Mouse (Mus musculus) MEL (cell line): ENCODE measurements at regions not wholly inside any gene's neighbourhood (a gene's known extent, or its start where the extent isn't known, plus 50 kb on each side); places are given as distances from the start of the nearest gene placed in this dataset.

Experiments used
- DNase-seq: peaks from one replicate; pipeline ENCODE4 v3.0.0; 2011; ENCODE audit warnings: low read depth, low spot score
- H3K27ac ChIP-seq: 2 replicates; pipeline ENCODE4 v1.5.1; 2012; ENCODE audit warnings: low read depth, mild to moderate bottlenecking, control low read depth, low read length, moderate library complexity; ENCODE audit not compliant: control insufficient read depth
- H3K27me3 ChIP-seq, 2 experiments: fragments of 150-350 bp in 1 of 2; sonication (generic) in 1 of 2; 2 replicates each; pipeline ENCODE4 v1.6.1; 2012; ENCODE audit warnings: low read length in 2 of 2, mild to moderate bottlenecking in 2 of 2, improper control_type of control experiment in 1 of 2, moderate library complexity in 1 of 2; ENCODE audit not compliant: insufficient read depth in 2 of 2, control insufficient read depth in 1 of 2
- H3K36me3 ChIP-seq, 2 experiments: 2 replicates each; pipeline ENCODE4 v1.6.1; 2012 to 2014; ENCODE audit warnings: low read length in 2 of 2, improper control_type of control experiment in 1 of 2, inconsistent platforms in 1 of 2, mild to moderate bottlenecking in 1 of 2; ENCODE audit not compliant: insufficient read depth in 2 of 2, control insufficient read depth in 1 of 2
- H3K4me1 ChIP-seq, 2 experiments: fragments of 150-350 bp in 1 of 2; sonication (generic) in 1 of 2; 2 replicates each; pipeline ENCODE4 v1.6.1; 2012; ENCODE audit warnings: low read length in 2 of 2, improper control_type of control experiment in 1 of 2, mild to moderate bottlenecking in 1 of 2; ENCODE audit not compliant: insufficient read depth in 2 of 2, control insufficient read depth in 1 of 2
- H3K4me3 ChIP-seq, 2 experiments: fragments of 150-350 bp in 1 of 2; sonication (generic) in 1 of 2; 2 replicates each; pipeline ENCODE4 v1.5.1; 2012; ENCODE audit warnings: low read depth in 2 of 2, low read length in 2 of 2, mild to moderate bottlenecking in 2 of 2, moderate library complexity in 2 of 2, control low read depth in 1 of 2, improper control_type of control experiment in 1 of 2; ENCODE audit not compliant: control insufficient read depth in 1 of 2, insufficient read depth in 1 of 2
- H3K79me2 ChIP-seq: 2 replicates; pipeline ENCODE4 v1.6.1; 2012; ENCODE audit warnings: mild to moderate bottlenecking, low read length, moderate library complexity; ENCODE audit not compliant: control insufficient read depth, poor library complexity, insufficient read depth
- H3K9ac ChIP-seq: 2 replicates; pipeline ENCODE4 v1.6.1; 2012; ENCODE audit warnings: low read depth, mild to moderate bottlenecking, control low read depth, low read length, moderate library complexity; ENCODE audit not compliant: control insufficient read depth, poor library complexity, severe bottlenecking
- H3K9me3 ChIP-seq: fragments of 150-350 bp; sonication (generic); replicated peaks from 2 replicates; pipeline ENCODE4 v1.6.1; 2012; ENCODE audit warnings: mild to moderate bottlenecking, low read length, improper control_type of control experiment, moderate library complexity; ENCODE audit not compliant: insufficient read depth
- BHLHE40 ChIP-seq: IDR thresholded peaks from 2 replicates; pipeline ENCODE4 v1.6.1; 2012; ENCODE audit warnings: low read depth, mild to moderate bottlenecking, inconsistent platforms, low read length, improper control_type of control experiment, borderline replicate concordance
- ELF1 ChIP-seq: IDR thresholded peaks from 2 replicates; pipeline ENCODE4 v1.6.1; 2014; ENCODE audit warnings: low read depth, mild to moderate bottlenecking, inconsistent platforms, low read length, improper control_type of control experiment, moderate library complexity
- ETS1 ChIP-seq: IDR thresholded peaks from 2 replicates; pipeline ENCODE4 v1.6.1; 2012; ENCODE audit warnings: low read depth, mild to moderate bottlenecking, inconsistent platforms, low read length, improper control_type of control experiment, moderate library complexity
- GATA1 ChIP-seq: IDR thresholded peaks from 2 replicates; pipeline ENCODE4 v1.6.1; 2011; ENCODE audit warnings: low read depth, low read length, improper control_type of control experiment
- HCFC1 ChIP-seq: IDR thresholded peaks from 2 replicates; pipeline ENCODE4 v1.6.1; 2012; ENCODE audit warnings: low read depth, mild to moderate bottlenecking, inconsistent platforms, low read length, improper control_type of control experiment, moderate library complexity
- JUND ChIP-seq: IDR thresholded peaks from 2 replicates; pipeline ENCODE4 v1.6.1; 2011; ENCODE audit warnings: low read depth, mild to moderate bottlenecking, improper control_type of control experiment, low read length
- MAZ ChIP-seq: IDR thresholded peaks from 2 replicates; pipeline ENCODE4 v1.6.1; 2012; ENCODE audit warnings: low read depth, mild to moderate bottlenecking, inconsistent platforms, low read length, improper control_type of control experiment
- MEF2A ChIP-seq: IDR thresholded peaks from 2 replicates; pipeline ENCODE4 v1.6.1; 2014; ENCODE audit warnings: low read depth, mild to moderate bottlenecking, inconsistent platforms, low read length, improper control_type of control experiment; ENCODE audit not compliant: poor library complexity, insufficient replicate concordance, severe bottlenecking; ENCODE audit errors: extremely low read depth
- MXI1 ChIP-seq: IDR thresholded peaks from 2 replicates; pipeline ENCODE4 v1.6.1; 2011; ENCODE audit warnings: mild to moderate bottlenecking, low read depth, low read length, improper control_type of control experiment
- NRF1 ChIP-seq: IDR thresholded peaks from 2 replicates; pipeline ENCODE4 v1.6.1; 2014; ENCODE audit warnings: low read depth, mild to moderate bottlenecking, inconsistent platforms, low read length, improper control_type of control experiment, moderate library complexity; ENCODE audit not compliant: poor library complexity, insufficient read depth, severe bottlenecking
- RCOR1 ChIP-seq: IDR thresholded peaks from 2 replicates; pipeline ENCODE4 v1.6.1; 2012; ENCODE audit warnings: low read depth, mild to moderate bottlenecking, inconsistent platforms, low read length, improper control_type of control experiment
- SMC3 ChIP-seq: IDR thresholded peaks from 2 replicates; pipeline ENCODE4 v1.6.1; 2011; ENCODE audit warnings: low read depth, low read length, improper control_type of control experiment
- TBP ChIP-seq: IDR thresholded peaks from 2 replicates; pipeline ENCODE4 v1.8.0; 2011; ENCODE audit warnings: low read depth, low read length, improper control_type of control experiment
- ZNF384 ChIP-seq: IDR thresholded peaks from 2 replicates; pipeline ENCODE4 v1.6.1; 2012; ENCODE audit warnings: low read depth, mild to moderate bottlenecking, inconsistent platforms, low read length, improper control_type of control experiment

- TF ChIP-seq MEF2A (no peak), GATA1 (no peak), SMC3 (peak; percentile 61)
Observed at GRCm38 (mm10) chr9:23027377-23028313, 195.2 kb upstream of the Bmper start (continued).

GRCm38 (mm10) chr9:23029421-23029820 lies 193.5 kb upstream of the Bmper start:
- Histone ChIP-seq H3K36me3 (no peaks in the 10 kb centered on the region), H3K4me1 (no peaks in the 10 kb centered on the region), H3K27me3 (no peaks in the 10 kb centered on the region), H3K9ac (no peak overlapping the region), H3K79me2 (no peaks in the 10 kb centered on the region)
- no peak for DNase-seq
- TF ChIP-seq NRF1 (no peak), BHLHE40 (no peak), ZNF384 (no peak), ELF1 (no peak), TBP (no peak), RCOR1 (no peak), JUND (no peak), MAZ (no peak), MXI1 (no peak)
- TF ChIP-seq, all 39 proteins: peak for 0
- no peak overlapping the region for H3K4me3 ChIP-seq
- no peaks in the 10 kb centered on the region for H3K9me3 ChIP-seq
- H3K27ac ChIP-seq: no peak overlapping the region

- no peak for DNase-seq
- no peak overlapping the region for H3K27ac ChIP-seq
- no peak overlapping the region for H3K4me3 ChIP-seq
- H3K79me2 ChIP-seq: no peaks in the 10 kb centered on the region
- H3K36me3 ChIP-seq: no peaks in the 10 kb centered on the region
- no peaks in the 10 kb centered on the region for H3K9me3 ChIP-seq
- H3K9ac ChIP-seq: no peak overlapping the region
- TF ChIP-seq ETS1: no peak
- no peak for TF ChIP-seq HCFC1
- TF ChIP-seq ZNF384: no peak
- TF ChIP-seq, all 39 proteins: peak for 0
- Histone ChIP-seq H3K4me1 (no peaks in the 10 kb centered on the region), H3K27me3 (no peaks in the 10 kb centered on the region)
Observed at GRCm38 (mm10) chr9:23030138-23030537, 192.7 kb upstream of the Bmper start.
